Mouse (Mus musculus) thymus, adult 2 months (tissue): ENCODE results near the gene Cds2.

Experiments used
- CTCF ChIP-seq: fragments of 200-500 bp; IDR thresholded peaks from 2 replicates; pipeline ENCODE4 v1.5.1; 2012; ENCODE audit warnings: mild to moderate bottlenecking, control low read depth, low read length, moderate library complexity, borderline replicate concordance; ENCODE audit not compliant: control insufficient read depth, poor library complexity, insufficient read depth; ENCODE audit errors: extremely low read depth
- POLR2A ChIP-seq: fragments of 200-500 bp; IDR thresholded peaks from 2 replicates; pipeline ENCODE4 v1.6.1; 2012; ENCODE audit warnings: mild to moderate bottlenecking, low read length, control low read depth, moderate library complexity; ENCODE audit not compliant: control insufficient read depth, poor library complexity, insufficient read depth; ENCODE audit errors: extremely low read depth

DNA sequence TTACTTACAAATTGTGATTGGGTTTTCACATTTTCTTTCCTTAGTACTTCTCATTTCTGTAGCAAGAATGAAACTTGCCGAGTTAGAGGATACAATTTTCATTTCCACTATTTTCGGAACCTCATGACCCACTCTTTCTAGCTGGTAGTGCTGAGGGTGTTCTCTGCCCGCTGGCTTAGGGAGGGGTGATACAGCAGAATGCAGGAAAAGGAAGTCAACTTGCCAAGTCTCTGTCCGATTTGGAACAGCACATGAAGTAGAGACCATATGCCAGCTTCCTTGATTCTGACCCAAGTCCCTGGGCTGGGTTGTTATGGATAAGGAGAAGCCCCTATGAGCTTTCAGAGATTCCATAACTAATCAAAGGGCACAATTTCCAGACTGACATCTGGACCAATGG is 38.6 kb upstream of the Cds2 start:
- TF ChIP-seq POLR2A (no peak), CTCF (no peak)
